Mouse (Mus musculus): ENCODE measurements around the gene Spp2. TPM values are rescaled to one million over a fixed set of nuclear protein-coding genes. Genes with fewer than 3 reads are reported as not detected.

Spp2 gene
- polyA plus RNA-seq, 1 experiment = not detected

DNA sequence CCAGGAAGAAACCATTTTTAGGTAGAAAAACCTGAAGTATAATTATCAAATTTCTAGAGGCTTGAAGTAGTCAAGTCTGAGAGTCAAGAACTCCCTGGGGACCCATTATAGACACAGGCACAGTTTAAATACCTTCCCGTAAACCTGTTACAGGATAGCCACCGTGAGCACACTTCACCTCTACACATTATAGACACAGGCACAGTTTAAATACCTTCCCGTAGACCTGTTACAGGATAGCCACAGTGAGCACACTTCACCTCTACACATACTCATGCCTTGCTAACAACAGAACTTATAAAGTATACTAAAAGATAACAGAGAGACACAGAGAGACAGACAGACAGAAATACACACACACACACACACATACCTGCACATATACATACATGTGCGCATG is 24.5 kb downstream of the Spp2 start:
- TF ChIP-seq USF1 (IDR thresholded peaks at IDR 0.05; ENCODE audit: low read depth) = no peak
- no peaks in the 10 kb centered on the region for H3K79me2 ChIP-seq (ENCODE audit: control insufficient read depth, insufficient read depth)
- H3ac ChIP-seq (ENCODE audit: control insufficient read depth, insufficient read length) = no peak overlapping the region
- H3K4me3 ChIP-seq = no peak overlapping the region
- no peak overlapping the region for H3K4me2 ChIP-seq (ENCODE audit: low read depth)
- no peaks in the 10 kb centered on the region for H3K27me3 ChIP-seq (ENCODE audit: control insufficient read depth, insufficient read depth, insufficient read length)
- no peaks in the 10 kb centered on the region for H3K36me3 ChIP-seq (ENCODE audit: control insufficient read depth, insufficient read depth)

DNA sequence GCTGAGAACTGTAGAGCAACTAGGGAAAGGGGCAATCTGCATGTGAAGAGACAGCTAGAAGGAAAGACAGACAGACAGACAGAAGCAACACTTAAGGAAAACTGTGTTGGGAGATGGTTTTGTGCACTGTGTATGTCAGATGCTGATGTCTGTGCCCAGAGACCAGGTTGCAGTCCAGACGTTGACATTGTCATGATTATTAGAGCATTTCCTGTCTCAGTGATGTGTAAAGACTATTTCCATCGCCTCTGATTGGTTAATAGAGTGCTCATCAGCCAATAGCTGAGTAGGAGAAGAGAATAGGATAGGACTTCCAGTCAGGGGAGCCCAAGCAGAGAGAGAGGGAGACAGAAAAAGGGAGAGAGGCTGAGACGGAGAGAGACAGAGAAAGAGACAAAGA is 25.8 kb downstream of the Spp2 start:
- Histone ChIP-seq H3K27me3 (ENCODE audit: control insufficient read depth, insufficient read depth, insufficient read length) (no peaks in the 10 kb centered on the region), H3K4me2 (ENCODE audit: low read depth) (no peak overlapping the region), H3K36me3 (ENCODE audit: control insufficient read depth, insufficient read depth) (no peaks in the 10 kb centered on the region), H3K79me2 (ENCODE audit: control insufficient read depth, insufficient read depth) (no peaks in the 10 kb centered on the region), H3K4me3 (no peak overlapping the region), H3ac (ENCODE audit: control insufficient read depth, insufficient read length) (no peak overlapping the region)
- no peak for TF ChIP-seq SRF (IDR thresholded peaks at IDR 0.05; ENCODE audit: control insufficient read depth, insufficient read length, low read depth)
- no peak for TF ChIP-seq USF1 (IDR thresholded peaks at IDR 0.05; ENCODE audit: low read depth)
- TF ChIP-seq POLR2A (IDR thresholded peaks at IDR 0.05; ENCODE audit: insufficient read length, low read depth) = no peak
- TF ChIP-seq TCF3 (IDR thresholded peaks at IDR 0.05; ENCODE audit: insufficient read length, low read depth) = no peak
- TF ChIP-seq MAX (IDR thresholded peaks at IDR 0.05; ENCODE audit: low read depth) = no peak
- TF ChIP-seq TCF12 (IDR thresholded peaks at IDR 0.05; ENCODE audit: insufficient read depth, poor library complexity, severe bottlenecking) = no peak
- TF ChIP-seq POLR2AphosphoS2 (IDR thresholded peaks at IDR 0.05; ENCODE audit: insufficient read length, low read depth) = no peak
- TF ChIP-seq E2F4 (IDR thresholded peaks at IDR 0.05; ENCODE audit: insufficient read depth) = no peak
- no peak for TF ChIP-seq MYOD1 (IDR thresholded peaks at IDR 0.05; ENCODE audit: control insufficient read depth in 1 of 3, insufficient read length in 2 of 3, low read depth in 2 of 3)
- no peak for TF ChIP-seq REST (IDR thresholded peaks at IDR 0.05; ENCODE audit: insufficient read depth, insufficient read length)
- TF ChIP-seq CEBPB (IDR thresholded peaks at IDR 0.05; ENCODE audit: insufficient read depth, poor library complexity, severe bottlenecking) = no peak
- no peak for TF ChIP-seq MYOG (IDR thresholded peaks at IDR 0.05; ENCODE audit: control insufficient read depth in 1 of 3, insufficient read depth in 1 of 3, insufficient read length in 2 of 3, low read depth in 2 of 3)

DNA sequence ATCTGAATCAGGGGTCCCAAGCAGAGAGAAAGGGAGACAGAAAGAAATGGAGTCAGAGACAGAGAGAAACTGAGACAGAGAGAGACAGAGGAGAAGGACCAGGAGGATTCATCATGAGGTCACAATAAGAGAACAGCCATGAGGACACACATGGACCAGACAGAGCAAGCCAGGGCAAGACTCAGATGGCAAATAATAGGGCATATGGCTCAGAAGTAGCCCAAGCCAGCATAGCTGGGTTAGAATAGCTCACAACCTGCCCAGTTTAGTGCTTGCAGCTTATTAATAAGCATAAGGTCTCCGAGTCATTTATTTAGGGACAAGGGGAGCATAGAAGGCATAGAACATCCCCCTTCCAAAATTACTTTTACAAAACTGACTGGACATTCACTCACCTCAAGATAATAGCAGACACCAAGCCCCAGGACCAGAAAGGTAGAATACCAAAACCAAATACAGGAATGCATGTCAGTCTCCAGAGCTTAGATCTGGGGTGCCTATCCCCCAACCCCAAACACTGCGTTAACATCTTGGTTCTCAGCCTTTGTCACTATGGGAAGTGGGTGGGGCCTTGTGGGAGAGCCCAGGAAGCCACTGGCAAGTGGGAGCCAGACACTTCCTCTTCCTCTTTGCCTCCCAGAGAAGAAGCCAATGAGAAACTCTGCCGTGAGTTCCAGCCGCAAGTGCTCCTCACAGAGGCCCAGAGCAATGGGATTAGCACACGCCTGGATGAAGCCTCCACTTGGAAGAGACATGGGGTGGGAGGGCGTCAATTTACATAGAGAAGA is 26.5 kb downstream of the Spp2 start:
- no peaks in the 10 kb centered on the region for H3K36me3 ChIP-seq (ENCODE audit: control insufficient read depth, insufficient read depth)
- no peaks in the 10 kb centered on the region for H3K27me3 ChIP-seq (ENCODE audit: control insufficient read depth, insufficient read depth, insufficient read length)
- H3K79me2 ChIP-seq (ENCODE audit: control insufficient read depth, insufficient read depth) = no peaks in the 10 kb centered on the region
- TF ChIP-seq MYOD1 (IDR thresholded peaks at IDR 0.05; ENCODE audit: control insufficient read depth in 1 of 3, insufficient read length in 2 of 3, low read depth in 2 of 3) = no peak
- no peak for TF ChIP-seq POLR2AphosphoS2 (IDR thresholded peaks at IDR 0.05; ENCODE audit: insufficient read length, low read depth)
- no peak for TF ChIP-seq E2F4 (IDR thresholded peaks at IDR 0.05; ENCODE audit: insufficient read depth)
- TF ChIP-seq REST (IDR thresholded peaks at IDR 0.05; ENCODE audit: insufficient read depth, insufficient read length) = no peak
- no peak overlapping the region for H3K4me3 ChIP-seq
- no peak overlapping the region for H3K4me2 ChIP-seq (ENCODE audit: low read depth)
- H3ac ChIP-seq (ENCODE audit: control insufficient read depth, insufficient read length) = no peak overlapping the region

GRCm38 (mm10) chr1:88434057-88434456 is 27.3 kb downstream of the Spp2 start:
- Histone ChIP-seq H3ac (ENCODE audit: control insufficient read depth, insufficient read length) (no peak overlapping the region), H3K4me2 (ENCODE audit: low read depth) (no peak overlapping the region), H3K36me3 (ENCODE audit: control insufficient read depth, insufficient read depth) (no peaks in the 10 kb centered on the region), H3K27me3 (ENCODE audit: control insufficient read depth, insufficient read depth, insufficient read length) (no peaks in the 10 kb centered on the region), H3K79me2 (ENCODE audit: control insufficient read depth, insufficient read depth) (no peaks in the 10 kb centered on the region), H3K4me3 (no peak overlapping the region)
- TF ChIP-seq POLR2AphosphoS2 (IDR thresholded peaks at IDR 0.05; ENCODE audit: insufficient read length, low read depth) (no peak), SRF (IDR thresholded peaks at IDR 0.05; ENCODE audit: control insufficient read depth, insufficient read length, low read depth) (no peak), TCF3 (IDR thresholded peaks at IDR 0.05; ENCODE audit: insufficient read length, low read depth) (no peak), CEBPB (IDR thresholded peaks at IDR 0.05; ENCODE audit: insufficient read depth, poor library complexity, severe bottlenecking) (no peak), E2F4 (IDR thresholded peaks at IDR 0.05; ENCODE audit: insufficient read depth) (no peak), USF1 (IDR thresholded peaks at IDR 0.05; ENCODE audit: low read depth) (no peak), TCF12 (IDR thresholded peaks at IDR 0.05; ENCODE audit: insufficient read depth, poor library complexity, severe bottlenecking) (no peak), POLR2A (IDR thresholded peaks at IDR 0.05; ENCODE audit: insufficient read length, low read depth) (no peak), MAX (IDR thresholded peaks at IDR 0.05; ENCODE audit: low read depth) (no peak), REST (IDR thresholded peaks at IDR 0.05; ENCODE audit: insufficient read depth, insufficient read length) (no peak)

DNA sequence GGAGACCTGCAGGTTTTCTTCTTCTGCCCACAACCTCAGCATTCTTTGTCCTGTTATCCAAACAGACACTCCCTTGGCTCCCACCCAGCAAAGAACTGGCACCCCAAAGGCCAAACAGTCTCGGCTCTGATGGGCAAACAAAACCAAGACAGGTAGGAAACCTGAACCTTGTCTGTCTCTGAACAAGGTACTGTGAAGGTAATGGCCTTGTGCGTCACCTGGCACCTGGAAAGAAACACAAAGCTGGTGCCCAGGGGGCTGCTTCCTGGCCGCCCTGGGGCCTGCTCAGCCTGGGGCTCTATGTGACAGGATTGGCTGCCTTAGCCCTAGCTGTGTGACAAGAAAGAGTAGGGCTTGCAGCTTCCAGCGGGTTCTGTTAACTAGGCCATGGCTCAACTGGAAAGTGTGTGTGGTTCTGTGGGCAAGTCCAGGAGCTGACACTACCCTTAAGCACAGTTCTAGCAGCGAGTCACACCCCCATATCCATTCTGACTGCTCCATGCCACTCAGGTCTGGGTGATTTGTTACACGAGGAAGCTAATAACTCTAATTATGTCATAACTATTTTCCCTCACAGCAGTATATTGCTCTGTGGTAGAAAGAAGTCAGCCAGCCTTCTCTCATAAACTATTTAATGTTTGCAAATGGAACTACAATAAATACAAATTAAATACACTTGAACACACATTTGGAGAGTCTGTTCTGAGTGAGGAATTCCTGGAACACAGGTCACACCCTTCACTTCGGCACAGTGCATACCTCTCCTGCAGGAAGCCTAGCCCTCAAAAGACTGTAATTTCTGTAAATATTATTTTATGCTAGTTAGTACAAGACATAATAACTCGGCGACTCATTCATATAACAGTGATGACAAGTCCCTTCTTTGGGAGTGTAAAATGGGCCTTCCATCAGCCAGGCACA is 30.7 kb downstream of the Spp2 start:
- Histone ChIP-seq H3K4me2 (ENCODE audit: low read depth) (no peak overlapping the region), H3K79me2 (ENCODE audit: control insufficient read depth, insufficient read depth) (no peaks in the 10 kb centered on the region), H3ac (ENCODE audit: control insufficient read depth, insufficient read length) (no peak overlapping the region), H3K36me3 (ENCODE audit: control insufficient read depth, insufficient read depth) (no peaks in the 10 kb centered on the region), H3K27me3 (ENCODE audit: control insufficient read depth, insufficient read depth, insufficient read length) (no peaks in the 10 kb centered on the region), H3K4me3 (no peak overlapping the region)
- TF ChIP-seq POLR2A (IDR thresholded peaks at IDR 0.05; ENCODE audit: insufficient read length, low read depth) = no peak
- no peak for TF ChIP-seq REST (IDR thresholded peaks at IDR 0.05; ENCODE audit: insufficient read depth, insufficient read length)
- TF ChIP-seq MYOD1 (IDR thresholded peaks at IDR 0.05; ENCODE audit: control insufficient read depth in 1 of 3, insufficient read length in 2 of 3, low read depth in 2 of 3) = no peak
- TF ChIP-seq TCF12 (IDR thresholded peaks at IDR 0.05; ENCODE audit: insufficient read depth, poor library complexity, severe bottlenecking) = no peak
- no peak for TF ChIP-seq E2F4 (IDR thresholded peaks at IDR 0.05; ENCODE audit: insufficient read depth)
- no peak for TF ChIP-seq MYOG (IDR thresholded peaks at IDR 0.05; ENCODE audit: control insufficient read depth in 1 of 3, insufficient read depth in 1 of 3, insufficient read length in 2 of 3, low read depth in 2 of 3)
- no peak for TF ChIP-seq SRF (IDR thresholded peaks at IDR 0.05; ENCODE audit: control insufficient read depth, insufficient read length, low read depth)
- TF ChIP-seq MAX (IDR thresholded peaks at IDR 0.05; ENCODE audit: low read depth) = no peak
